Mouse (Mus musculus): ENCODE measurements around the gene Slc39a3. TPM values are rescaled to one million over a fixed set of nuclear protein-coding genes. Genes with fewer than 3 reads are reported as not detected.

Slc39a3 gene
- polyA plus RNA-seq, 1 experiment from 2014 or later, result 9.4 TPM

GRCm38 (mm10) chr10:81021547-81022110, 15.6 kb downstream of the Slc39a3 start:
- H3K27me3 ChIP-seq (replicated peaks; ENCODE audit: control insufficient read depth, insufficient read depth, low read length), result peaks cover 50% of the 10 kb centered on the region

GRCm38 (mm10) chr10:81020207-81020606, 17.0 kb downstream of the Slc39a3 start:
- H3K27me3 ChIP-seq (replicated peaks; ENCODE audit: control insufficient read depth, insufficient read depth, low read length), result peaks cover 43% of the 10 kb centered on the region
- H3K4me1 ChIP-seq (replicated peaks; ENCODE audit: control insufficient read depth, insufficient read depth, low read length), result peaks cover 4% of the 10 kb centered on the region
- DNase-seq (ENCODE audit: low spot score) (no peak), ATAC-seq (replicated peaks; ENCODE audit: low FRiP score) (no peak)
- no peaks in the 10 kb centered on the region for H3K9me3 ChIP-seq (ENCODE audit: control insufficient read depth, low read length)
- no peak overlapping the region for H3K4me3 ChIP-seq (ENCODE audit: low read depth, low read length)
- H3K9ac ChIP-seq (ENCODE audit: low read depth, low read length), result no peak overlapping the region
- no peak overlapping the region for H3K27ac ChIP-seq (ENCODE audit: low read depth, low read length)
- no peak overlapping the region for H3K4me2 ChIP-seq
- WGBS, result 49% methylated on average over 2 of the region's 2 CpGs
- no peaks in the 10 kb centered on the region for H3K36me3 ChIP-seq (ENCODE audit: control insufficient read depth, insufficient read depth, low read length)

More at GRCm38 (mm10) chr10:81021547-81022110, 15.6 kb downstream of the Slc39a3 start:
- no peak for ATAC-seq (replicated peaks; ENCODE audit: low FRiP score)
- Histone ChIP-seq H3K4me3 (ENCODE audit: low read depth, low read length) (no peak overlapping the region), H3K4me2 (no peak overlapping the region; the same call in 1 of the 2 replicates), H3K9ac (ENCODE audit: low read depth, low read length) (no peak overlapping the region), H3K4me1 (replicated peaks; ENCODE audit: control insufficient read depth, insufficient read depth, low read length) (peaks cover 6% of the 10 kb centered on the region), H3K27ac (ENCODE audit: low read depth, low read length) (no peak overlapping the region), H3K9me3 (ENCODE audit: control insufficient read depth, low read length) (no peaks in the 10 kb centered on the region), H3K36me3 (ENCODE audit: control insufficient read depth, insufficient read depth, low read length) (no peaks in the 10 kb centered on the region)
- no peak for DNase-seq (ENCODE audit: low spot score)
- 13% methylated on average over 26 of the region's 26 CpGs for WGBS

GRCm38 (mm10) chr10:81019687-81020086, 17.5 kb downstream of the Slc39a3 start:
- Histone ChIP-seq H3K9me3 (ENCODE audit: control insufficient read depth, low read length) (no peaks in the 10 kb centered on the region), H3K4me3 (ENCODE audit: low read depth, low read length) (no peak overlapping the region), H3K36me3 (ENCODE audit: control insufficient read depth, insufficient read depth, low read length) (no peaks in the 10 kb centered on the region), H3K4me1 (replicated peaks; ENCODE audit: control insufficient read depth, insufficient read depth, low read length) (no peaks in the 10 kb centered on the region), H3K4me2 (no peak overlapping the region), H3K9ac (ENCODE audit: low read depth, low read length) (no peak overlapping the region), H3K27me3 (replicated peaks; ENCODE audit: control insufficient read depth, insufficient read depth, low read length) (peaks cover 38% of the 10 kb centered on the region), H3K27ac (ENCODE audit: low read depth, low read length) (no peak overlapping the region)
- no peak for ATAC-seq (replicated peaks; ENCODE audit: low FRiP score)
- no peak for DNase-seq (ENCODE audit: low spot score)
- WGBS, result 67% methylated on average over 6 of the region's 6 CpGs

- Histone ChIP-seq H3K9ac (ENCODE audit: low read depth, low read length) (no peak overlapping the region), H3K4me3 (ENCODE audit: low read depth, low read length) (no peak overlapping the region), H3K4me1 (replicated peaks; ENCODE audit: control insufficient read depth, insufficient read depth, low read length) (0 out of 2 replicates have a peak, but pooled peaks cover 4% of the 10 kb centered on the region), H3K4me2 (no peak overlapping the region), H3K9me3 (ENCODE audit: control insufficient read depth, low read length) (no peaks in the 10 kb centered on the region), H3K27me3 (replicated peaks; ENCODE audit: control insufficient read depth, insufficient read depth, low read length) (peaks cover 27% of the 10 kb centered on the region), H3K27ac (ENCODE audit: low read depth, low read length) (no peak overlapping the region), H3K36me3 (ENCODE audit: control insufficient read depth, insufficient read depth, low read length) (no peaks in the 10 kb centered on the region)
- 34% methylated on average over 10 of the region's 10 CpGs for WGBS
- ATAC-seq (replicated peaks; ENCODE audit: low FRiP score), result no peak
- DNase-seq (ENCODE audit: low spot score), result no peak
Observed at GRCm38 (mm10) chr10:81018326-81018725, 18.9 kb downstream of the Slc39a3 start.

GRCm38 (mm10) chr10:81016645-81017044, 20.6 kb downstream of the Slc39a3 start:
- no peaks in the 10 kb centered on the region for H3K36me3 ChIP-seq (ENCODE audit: control insufficient read depth, insufficient read depth, low read length)
- 9% methylated on average over 7 of the region's 7 CpGs for WGBS
- no peak overlapping the region for H3K9ac ChIP-seq (ENCODE audit: low read depth, low read length)
- no peak for ATAC-seq (replicated peaks; ENCODE audit: low FRiP score)
- H3K4me3 ChIP-seq (ENCODE audit: low read depth, low read length), result no peak overlapping the region
- no peaks in the 10 kb centered on the region for H3K9me3 ChIP-seq (ENCODE audit: control insufficient read depth, low read length)
- DNase-seq (ENCODE audit: low spot score), result peak; percentile 59
- H3K4me1 ChIP-seq (replicated peaks; ENCODE audit: control insufficient read depth, insufficient read depth, low read length), result 0 out of 2 replicates have a peak, but pooled peaks cover 4% of the 10 kb centered on the region
- H3K27ac ChIP-seq (ENCODE audit: low read depth, low read length), result no peak overlapping the region
- H3K4me2 ChIP-seq, result no peak overlapping the region
- H3K27me3 ChIP-seq (replicated peaks; ENCODE audit: control insufficient read depth, insufficient read depth, low read length), result peaks cover 12% of the 10 kb centered on the region

- 84% methylated on average over 2 of the region's 2 CpGs for WGBS
- Histone ChIP-seq H3K4me1 (replicated peaks; ENCODE audit: control insufficient read depth, insufficient read depth, low read length) (0 out of 2 replicates have a peak, but pooled peaks cover 4% of the 10 kb centered on the region), H3K4me3 (ENCODE audit: low read depth, low read length) (no peak overlapping the region), H3K36me3 (ENCODE audit: control insufficient read depth, insufficient read depth, low read length) (no peaks in the 10 kb centered on the region), H3K27me3 (replicated peaks; ENCODE audit: control insufficient read depth, insufficient read depth, low read length) (peaks cover 4% of the 10 kb centered on the region; the same call in 1 of the 2 replicates), H3K9me3 (ENCODE audit: control insufficient read depth, low read length) (no peaks in the 10 kb centered on the region), H3K9ac (ENCODE audit: low read depth, low read length) (no peak overlapping the region), H3K27ac (ENCODE audit: low read depth, low read length) (no peak overlapping the region), H3K4me2 (no peak overlapping the region)
- DNase-seq (ENCODE audit: low spot score) (no peak), ATAC-seq (replicated peaks; ENCODE audit: low FRiP score) (no peak)
Observed at GRCm38 (mm10) chr10:81015666-81016065, 21.6 kb downstream of the Slc39a3 start.

- Histone ChIP-seq H3K4me2 (peak within 1 kb of the TSS; percentile 60), H3K4me1 (replicated peaks; ENCODE audit: control insufficient read depth, insufficient read depth, low read length) (0 out of 2 replicates have a peak, but pooled peaks cover 4% of the 10 kb centered on the region), H3K27ac (ENCODE audit: low read depth, low read length) (no peak within 1 kb of the TSS), H3K27me3 (replicated peaks; ENCODE audit: control insufficient read depth, insufficient read depth, low read length) (0 out of 2 replicates have a peak, but pooled peaks cover 4% of the 10 kb centered on the region), H3K36me3 (ENCODE audit: control insufficient read depth, insufficient read depth, low read length) (no peaks in the 10 kb centered on the region), H3K9me3 (ENCODE audit: control insufficient read depth, low read length) (no peaks in the 10 kb centered on the region), H3K9ac (ENCODE audit: low read depth, low read length) (peak within 1 kb of the TSS; percentile 43), H3K4me3 (ENCODE audit: low read depth, low read length) (peak within 1 kb of the TSS; percentile 25)
- DNase-seq (ENCODE audit: low spot score), result peak; percentile 95
- ATAC-seq (replicated peaks; ENCODE audit: low FRiP score), result peak; percentile 99
- 10% methylated on average over 31 of the region's 31 CpGs for WGBS
Observed at GRCm38 (mm10) chr10:81014393-81015384, 22.5 kb downstream of the Slc39a3 start, which contains the start of gene Gng7. Gene Gng7 (minus strand): TSS chr10:81014945.

- ATAC-seq (replicated peaks; ENCODE audit: low FRiP score), result no peak
- no peaks in the 10 kb centered on the region for H3K36me3 ChIP-seq (ENCODE audit: control insufficient read depth, insufficient read depth, low read length)
- no peak overlapping the region for H3K4me3 ChIP-seq (ENCODE audit: low read depth, low read length)
- H3K4me1 ChIP-seq (replicated peaks; ENCODE audit: control insufficient read depth, insufficient read depth, low read length), result peaks cover 4% of the 10 kb centered on the region; the same call in 1 of the 2 replicates
- no peak overlapping the region for H3K27ac ChIP-seq (ENCODE audit: low read depth, low read length)
- H3K9ac ChIP-seq (ENCODE audit: low read depth, low read length), result no peak overlapping the region
- H3K9me3 ChIP-seq (ENCODE audit: control insufficient read depth, low read length), result no peaks in the 10 kb centered on the region
- DNase-seq (ENCODE audit: low spot score), result no peak
- WGBS, result 71% methylated on average over 6 of the region's 6 CpGs
- H3K27me3 ChIP-seq (replicated peaks; ENCODE audit: control insufficient read depth, insufficient read depth, low read length), result 0 out of 2 replicates have a peak, but pooled peaks cover 4% of the 10 kb centered on the region
- no peak overlapping the region for H3K4me2 ChIP-seq
Observed at GRCm38 (mm10) chr10:81010851-81011250, 26.4 kb downstream of the Slc39a3 start.
